Mouse (Mus musculus) adrenal gland, postnatal 25 days (tissue): Measurements from ENCODE around the gene Hey2. TPM values are rescaled to one million over a fixed set of nuclear protein-coding genes. Genes with fewer than 3 reads are reported as not detected.
A peak's percentile ranks its signal among the peaks of the same experiment; 100 is the strongest.

Source experiments
- DNase-seq: peaks from one replicate; pipeline ENCODE4 v3.0.0; 2021; ENCODE audit warnings: mixed read lengths
- long read RNA-seq: library from polyadenylated mRNA; stranded (forward); transcript quantifications from one replicate; pipeline ENCODE4 v2.0.0, GENCODE M21; 2021
- total RNA-seq: library from RNA; stranded (reverse); gene quantifications from 2 replicates; pipeline ENCODE4 v1.2.3, GENCODE M21; 2021

Hey2 gene
- 1.1 and 1.5 TPM in 2 replicates for total RNA-seq
- long read RNA-seq, partial matches to known transcripts, result 0 of 1 reads
- long read RNA-seq, other reads (novel, unspliced or antisense), result 1 of 1 reads

DNA sequence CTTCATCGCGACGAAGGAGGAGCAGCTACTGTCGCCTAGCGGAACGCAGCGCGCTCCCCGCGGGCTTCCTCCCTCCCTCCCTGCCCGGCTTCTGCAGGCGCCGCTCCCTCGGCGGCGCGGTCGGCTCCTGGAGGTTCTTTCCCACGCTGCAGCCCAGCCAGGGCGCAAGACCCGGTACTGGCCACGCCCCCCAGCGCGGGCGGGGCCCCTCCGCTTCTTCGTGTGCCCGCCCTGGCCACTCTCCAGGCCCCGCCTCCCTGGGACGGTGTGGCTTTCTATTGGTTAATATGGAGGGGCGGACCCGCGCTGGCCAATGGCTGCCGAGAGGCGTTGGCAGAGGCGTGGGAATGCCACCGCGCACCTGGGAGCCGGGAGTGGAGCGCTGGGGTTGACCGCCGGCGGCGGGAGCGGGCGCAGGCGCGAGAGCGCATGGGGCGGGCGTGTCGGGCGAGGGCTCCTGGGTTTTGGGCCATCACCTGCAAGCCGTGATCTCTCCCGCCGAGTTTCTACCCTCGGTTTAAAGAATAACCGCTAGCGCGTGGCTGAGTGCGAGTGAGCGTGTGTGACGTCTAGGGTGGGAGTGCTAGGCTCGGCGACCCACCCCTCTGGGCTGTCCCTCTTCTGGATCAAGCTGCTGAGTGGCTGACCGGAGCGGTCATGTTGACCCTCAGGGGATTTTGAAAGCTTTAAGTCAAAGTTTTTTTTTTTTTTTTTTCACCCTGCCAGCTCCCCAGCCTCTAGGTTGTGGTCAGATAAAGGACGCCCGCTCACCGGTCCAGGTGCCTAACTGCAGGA is at the start of gene Hey2:
Gene Hey2 (minus strand): TSS at position 159 of the 795 bp plus-strand sequence.
- DNase-seq, result peak; percentile 99

DNA sequence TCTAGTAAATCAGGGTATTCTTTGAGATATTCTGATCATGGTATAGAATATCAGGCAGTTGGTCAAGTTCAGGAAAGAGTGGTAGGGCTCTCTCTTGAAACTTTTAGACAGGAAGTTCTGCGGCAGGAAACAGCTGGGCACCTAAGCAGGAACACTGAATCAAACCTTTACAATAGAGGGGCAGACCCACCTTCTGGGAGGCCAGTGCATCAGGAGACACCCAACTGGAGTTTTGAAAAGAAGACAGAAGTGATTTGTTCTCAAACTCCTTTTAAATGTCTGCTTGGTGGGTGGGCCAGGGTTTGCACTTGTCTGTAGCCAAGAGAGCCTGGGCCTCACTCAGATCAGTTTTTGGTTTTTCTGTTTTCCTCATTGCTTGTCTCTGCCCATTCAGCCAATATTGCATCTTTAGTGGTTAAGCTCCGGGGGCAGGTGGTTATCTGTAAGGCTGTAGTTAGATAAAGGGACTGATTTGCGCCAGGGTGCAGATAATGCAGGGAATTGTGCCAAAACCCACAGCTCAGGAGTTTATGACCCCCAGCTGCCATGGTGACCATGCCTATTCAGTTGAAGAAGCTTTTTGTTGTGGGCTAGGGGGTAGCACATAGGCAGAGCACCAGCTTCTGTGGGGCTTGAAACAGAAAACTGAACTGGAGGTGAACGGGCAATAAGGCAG is 40.6 kb upstream of the Hey2 start:
- no peak for DNase-seq

- DNase-seq, result no peak
These were observed 38.5 kb upstream of the Hey2 start for GRCm38 (mm10) chr10:30881109-30881508.

DNA sequence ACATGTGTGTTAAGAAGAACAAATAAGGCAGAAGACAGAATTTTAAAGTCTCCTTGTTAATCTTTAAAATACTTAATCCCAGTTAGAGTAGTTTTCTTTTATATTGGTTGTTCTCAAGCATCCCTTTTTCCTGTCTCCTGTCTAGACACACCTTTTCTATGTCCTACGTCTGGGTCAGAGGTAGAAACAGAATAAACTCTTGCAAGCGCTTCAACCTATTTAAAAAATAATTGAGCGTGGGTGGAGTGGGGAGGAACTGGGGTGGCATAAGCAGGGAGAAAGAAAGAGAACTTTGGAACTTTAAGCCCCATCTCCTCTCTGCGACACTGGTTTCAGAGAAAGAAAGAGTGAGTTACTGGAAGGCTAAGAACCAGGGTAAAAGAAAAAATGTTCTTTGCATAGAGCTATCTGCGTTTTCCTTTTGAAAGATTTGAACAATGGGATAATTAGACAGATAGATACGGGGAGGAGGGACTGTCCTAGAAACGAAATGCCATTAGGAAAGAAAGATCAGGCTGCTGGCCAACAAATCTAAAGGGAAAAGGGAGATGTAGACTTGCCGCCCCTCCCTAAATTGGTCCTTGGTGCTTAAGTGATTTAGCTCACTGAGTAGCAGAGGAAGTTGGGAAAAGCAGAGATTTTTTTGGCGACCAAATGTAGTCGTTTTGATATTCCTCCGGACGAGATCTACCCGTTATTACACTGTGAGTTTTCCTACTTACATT is 2.7 kb upstream of the Hey2 start:
- DNase-seq, result no peak

DNA sequence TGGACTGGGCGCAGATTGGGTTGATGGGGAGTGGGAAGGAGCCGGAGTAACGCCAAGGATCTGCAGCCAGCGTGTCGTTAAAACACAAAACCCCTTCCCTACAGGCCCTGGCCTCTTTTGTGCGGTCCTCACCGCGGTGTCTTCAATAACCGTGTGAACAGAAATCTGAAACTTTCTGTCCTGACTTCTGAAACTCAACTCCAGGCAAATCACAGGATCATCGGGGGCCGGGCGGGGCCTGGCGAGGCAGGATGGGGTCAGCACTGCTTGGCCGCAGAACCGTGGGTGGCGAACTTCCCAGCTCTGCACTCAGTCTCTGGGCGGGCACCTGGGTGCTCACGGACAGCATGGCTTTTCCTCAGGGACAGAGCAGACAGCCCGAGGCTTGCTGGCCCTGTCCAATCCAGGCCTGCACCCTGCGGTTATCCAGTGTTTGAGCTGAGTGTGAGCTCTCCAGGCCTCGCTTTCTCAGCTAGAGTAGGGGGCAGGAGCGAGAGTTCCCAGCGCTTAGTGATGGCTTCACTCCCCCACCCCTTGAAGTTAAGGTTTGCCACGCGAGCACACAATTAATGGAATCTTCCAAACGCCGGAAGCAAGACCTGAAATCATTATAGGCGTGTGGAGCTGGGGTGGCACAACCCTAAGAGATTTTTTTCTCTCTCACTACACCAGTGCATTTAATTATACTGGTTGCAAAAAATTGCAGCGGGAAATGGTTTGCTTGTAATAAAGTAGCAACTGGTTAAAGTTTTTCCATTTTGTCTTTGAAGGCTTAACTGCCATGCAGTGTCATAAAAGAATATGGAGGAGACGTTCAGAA is 1.8 kb upstream of the Hey2 start:
- DNase-seq, result no peak

- no peak for DNase-seq
These were observed 1.0 kb upstream of the Hey2 start for GRCm38 (mm10) chr10:30843438-30844190.

GRCm38 (mm10) chr10:30842228-30842627 is 373 bp downstream of the Hey2 start:
- DNase-seq, result no peak

DNA sequence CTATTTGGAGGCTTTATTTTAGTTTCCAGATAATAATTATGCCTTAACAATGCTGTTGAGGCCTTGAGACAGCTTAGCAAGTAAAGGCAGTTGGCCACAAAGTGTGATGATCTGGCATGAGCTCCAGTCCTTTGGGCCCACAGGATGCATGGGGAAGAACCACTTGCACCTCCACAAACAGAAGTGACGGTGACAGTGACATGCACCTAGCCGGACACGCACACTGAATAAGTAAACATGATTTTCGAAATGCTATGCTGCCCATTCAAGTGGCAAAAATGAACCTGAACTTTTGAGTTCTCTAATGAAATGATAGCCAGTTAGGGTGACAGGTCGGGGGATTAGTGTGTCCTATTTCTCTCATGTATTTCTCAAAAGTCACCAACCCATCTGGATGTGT is 1.8 kb downstream of the Hey2 start:
- DNase-seq, result no peak

- no peak for DNase-seq
These were observed 4.4 kb downstream of the Hey2 start for GRCm38 (mm10) chr10:30838188-30838587.

DNA sequence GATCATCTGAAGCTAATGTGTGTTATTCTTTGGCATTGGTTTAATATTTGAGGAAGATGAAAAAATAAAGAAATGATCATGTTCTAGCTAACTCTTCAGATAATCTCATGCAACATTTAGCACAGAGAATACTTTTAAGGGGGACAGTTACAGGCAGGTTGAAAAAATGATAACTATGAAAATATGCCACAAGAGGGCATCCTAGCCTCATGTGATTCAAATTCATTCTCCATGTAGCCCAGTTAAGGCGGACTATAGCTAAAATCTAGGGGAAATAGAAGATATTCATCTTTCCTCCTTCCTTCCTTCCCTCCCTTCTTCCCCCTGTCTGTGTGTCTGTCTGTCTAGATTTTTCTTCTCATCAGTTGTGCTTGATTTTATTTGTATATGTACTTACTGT is 17.6 kb downstream of the Hey2 start:
- no peak for DNase-seq

- DNase-seq, result peak; percentile 59
These were observed 31.7 kb downstream of the Hey2 start for GRCm38 (mm10) chr10:30810967-30811293.

DNA sequence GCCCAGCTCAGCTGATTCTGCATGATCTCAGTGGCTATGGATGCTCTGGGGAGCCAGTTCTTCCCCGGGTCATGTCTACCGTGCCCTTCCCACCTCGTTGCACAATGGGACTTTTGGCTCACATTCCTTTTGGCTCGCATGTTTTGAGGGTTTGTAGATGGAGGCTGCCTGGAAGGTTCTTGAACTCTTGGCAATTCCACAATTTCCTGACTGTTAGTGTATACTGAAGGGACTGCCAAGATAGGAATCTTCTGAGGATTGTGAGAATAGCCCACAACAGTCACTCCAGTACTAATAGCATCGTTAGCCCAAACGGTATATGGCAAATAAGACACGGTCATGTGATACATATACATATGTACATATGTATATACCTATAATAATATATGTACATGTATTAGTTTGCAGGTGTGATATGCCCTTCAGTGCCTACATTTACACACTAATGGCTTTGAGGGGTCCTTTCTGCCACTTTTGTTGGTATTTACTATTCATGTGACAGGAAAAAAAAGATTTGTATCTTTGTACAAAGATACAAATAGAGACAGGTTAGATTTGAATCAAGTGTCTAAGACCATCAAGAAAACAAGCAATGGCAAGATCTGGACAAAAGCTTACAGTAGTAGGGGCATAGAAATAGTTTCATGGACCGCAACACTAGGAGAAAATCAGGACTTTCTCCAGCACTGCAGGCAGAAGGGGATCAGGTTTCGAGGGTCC is 32.2 kb downstream of the Hey2 start:
- DNase-seq, result no peak

- no peak for DNase-seq
These were observed 38.9 kb downstream of the Hey2 start for GRCm38 (mm10) chr10:30803587-30804253.

GRCm38 (mm10) chr10:30802681-30803586 is 39.7 kb downstream of the Hey2 start, which contains the start of gene Ncoa7:
Gene Ncoa7 (minus strand): TSS chr10:30803326.
- DNase-seq, result peak; percentile 82

DNA sequence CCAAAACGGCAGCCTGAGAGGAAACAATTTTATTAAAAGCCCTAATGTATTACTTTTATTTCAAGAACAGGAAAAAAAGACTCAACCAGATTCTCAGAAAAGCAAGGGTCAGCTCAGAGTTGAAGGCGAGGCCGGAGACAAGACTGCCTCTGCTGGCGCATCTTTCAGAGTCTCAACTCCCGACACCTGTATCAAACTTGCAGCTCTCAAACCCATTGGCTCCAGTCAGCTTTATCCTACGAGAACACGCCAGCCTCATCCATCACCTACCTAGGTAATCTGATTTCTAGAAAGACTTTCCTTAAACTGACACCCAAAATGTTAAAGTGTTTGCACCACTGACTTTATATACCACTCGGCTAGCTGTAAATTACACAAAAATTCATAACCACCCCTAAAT is 40.6 kb downstream of the Hey2 start:
- DNase-seq, result no peak

DNA sequence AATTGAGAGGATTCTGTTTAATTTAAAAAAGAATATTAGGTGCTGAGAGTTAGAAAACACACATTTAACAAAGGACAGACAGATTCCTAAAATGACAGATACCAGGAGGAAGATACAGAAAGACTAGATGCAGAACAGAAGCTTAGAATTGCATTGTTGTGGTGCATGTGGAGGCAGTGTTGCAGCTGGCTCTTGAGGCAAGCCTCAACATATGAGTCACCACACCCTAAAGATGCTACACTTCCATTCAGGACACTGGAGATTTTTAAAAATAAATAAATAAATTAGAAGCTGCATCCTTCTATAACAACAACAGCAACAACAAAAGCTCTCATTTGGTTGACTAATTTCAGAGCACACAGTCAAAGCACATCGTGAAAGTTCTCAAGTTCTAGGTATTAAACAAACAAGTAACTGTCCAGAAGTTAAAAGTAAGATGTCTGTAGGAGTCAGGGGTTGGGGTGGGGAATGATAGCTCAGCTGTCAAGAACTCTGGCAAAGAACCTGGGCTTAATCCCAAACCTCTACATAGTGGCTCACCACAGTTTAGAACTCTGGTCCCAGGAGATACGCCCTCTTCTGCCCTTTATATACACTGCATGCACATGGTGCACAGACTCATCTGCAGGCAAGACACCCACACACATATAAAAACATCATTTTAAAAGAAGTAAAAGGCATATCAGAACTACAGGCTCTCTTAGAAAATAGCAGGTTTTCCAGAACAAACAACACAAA is 42.7 kb downstream of the Hey2 start:
- DNase-seq, result no peak

DNA sequence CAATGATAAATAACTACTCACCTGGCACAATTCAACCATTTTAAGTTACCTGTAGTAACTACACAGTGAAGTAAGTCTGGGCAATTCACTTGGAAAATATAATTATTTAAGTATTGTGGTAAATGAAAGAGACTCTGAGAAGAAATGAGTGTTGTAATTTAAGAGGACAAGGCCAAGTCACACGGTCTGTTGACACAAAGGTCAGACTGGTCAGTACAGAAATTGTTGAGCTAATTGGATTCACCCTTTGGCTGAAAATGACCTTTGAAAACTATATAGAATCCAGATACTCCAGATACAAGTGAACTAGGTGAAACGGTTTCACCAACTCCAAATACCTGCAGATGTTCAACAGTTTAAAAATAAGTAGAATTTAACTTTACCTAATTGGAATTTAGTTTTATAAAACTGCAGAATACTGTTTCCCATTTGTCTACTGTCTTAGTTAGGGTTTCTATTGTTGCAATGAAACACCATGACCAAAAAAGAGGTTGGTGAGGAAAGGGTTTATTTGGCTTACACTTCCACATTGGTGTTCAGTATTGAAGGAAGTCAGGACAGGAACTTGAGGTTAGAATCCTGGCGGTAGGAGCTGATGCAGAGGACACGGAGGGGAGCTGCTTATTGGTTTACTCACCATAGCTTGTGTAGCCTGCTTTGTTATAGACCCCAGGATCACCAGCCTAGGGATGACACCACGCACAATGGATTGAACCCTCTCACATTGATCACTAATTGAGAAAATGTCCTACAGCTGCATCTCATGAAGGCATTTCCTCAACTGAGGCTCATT is 45.9 kb downstream of the Hey2 start:
- no peak for DNase-seq
